Comparison of ENCODE assay signal across 13 mouse cellular contexts in the genomic region with DNA sequence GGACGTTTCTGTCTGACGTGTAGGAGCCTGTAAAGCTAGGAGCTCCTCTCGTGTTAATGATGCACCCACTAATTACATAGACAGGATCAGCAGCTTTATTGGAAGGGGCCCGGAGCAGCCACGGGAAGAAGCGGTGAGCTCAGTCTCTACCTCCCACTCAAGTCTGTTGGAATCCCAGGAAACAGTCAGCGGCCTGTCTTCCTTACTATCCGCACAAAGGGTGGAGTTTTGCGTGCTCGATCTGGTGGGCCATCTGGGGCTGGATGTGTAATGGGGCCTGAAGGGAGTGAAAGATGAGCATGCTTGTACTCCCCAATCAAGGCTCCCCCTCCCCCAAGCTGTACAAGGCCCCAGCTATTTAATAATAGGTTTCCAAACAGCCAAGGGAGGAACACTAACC. TPM values are rescaled to one million over a fixed set of nuclear protein-coding genes. Genes with fewer than 3 reads are reported as not detected.
DNase-seq lines count a peak whose midpoint lies in the region; ATAC-seq and TF ChIP-seq lines count a peak whose summit lies in the region.
"Had no signal": no experiment of that assay in that cellular context is flagged by ENCODE, and none has a peak within 500 bp of the region (broad histone marks: within the 10 kb centered on the region; RNA-seq: fewer than 3 reads in every experiment).

No protein-coding gene starts in this region.

- DNase-seq in kidney, postnatal 10 days, result no peak
- peak; percentile 43 for DNase-seq in embryonic facial prominence, embryonic 11.5 days (ENCODE audit: low spot score)
- DNase-seq in forebrain, postnatal 0 days, result peak; percentile 48
- DNase-seq in spleen, postnatal 10 days (ENCODE audit: low spot score in 2 of 2), result no peak
- DNase-seq in gastrocnemius, adult 2 months, result no peak
- DNase-seq in urinary bladder, adult 2 months (ENCODE audit: low spot score), result no peak
- DNase-seq: heart, adult 18-20 months; thymus, postnatal 14 days had no signal

- peak; percentile 76 for ATAC-seq in kidney, embryonic 15.5 days (replicated peaks; ENCODE audit: low FRiP score)
- ATAC-seq in embryonic facial prominence, embryonic 11.5 days (replicated peaks; ENCODE audit: insufficient number of reproducible peaks, low FRiP score, low TSS enrichment, low read depth), result no peak
- peak; percentile 63 for ATAC-seq in forebrain, postnatal 0 days

- no peak overlapping the region for H3K4me3 ChIP-seq in kidney, embryonic 15.5 days (replicated peaks)
- no peak overlapping the region for H3K4me3 ChIP-seq in embryonic facial prominence, embryonic 11.5 days (ENCODE audit: low read depth, low read length)
- no peak overlapping the region for H3K4me3 ChIP-seq in forebrain, postnatal 0 days (ENCODE audit: low read depth, low read length)
- no peak overlapping the region for H3K4me3 ChIP-seq in olfactory bulb, adult 2 months (ENCODE audit: insufficient read depth, low read depth, low read length)
- H3K4me3 ChIP-seq in gastrocnemius, adult 2 months, result no peak overlapping the region
- H3K4me3 ChIP-seq: erythroblast, embryonic 14.5 days; megakaryocyte, embryonic 14.5 days had no signal

- no peaks in the 10 kb centered on the region for H3K9me3 ChIP-seq in kidney, embryonic 15.5 days (replicated peaks)
- H3K9me3 ChIP-seq in embryonic facial prominence, embryonic 11.5 days (replicated peaks; ENCODE audit: control insufficient read depth, low read length), result no peaks in the 10 kb centered on the region
- no peaks in the 10 kb centered on the region for H3K9me3 ChIP-seq in forebrain, postnatal 0 days (ENCODE audit: low read length)

- peaks cover 52% of the 10 kb centered on the region for H3K4me1 ChIP-seq in kidney, embryonic 15.5 days
- no peaks in the 10 kb centered on the region for H3K4me1 ChIP-seq in embryonic facial prominence, embryonic 11.5 days (ENCODE audit: control insufficient read depth, insufficient read depth, low read length)
- H3K4me1 ChIP-seq in forebrain, postnatal 0 days (ENCODE audit: insufficient read depth), result 0 out of 2 replicates have a peak, but pooled peaks cover 8% of the 10 kb centered on the region
- H3K4me1 ChIP-seq in olfactory bulb, adult 2 months (ENCODE audit: control insufficient read depth, insufficient read depth, low read length), result peaks cover 31% of the 10 kb centered on the region

- 0 out of 2 replicates have a peak overlapping the region, but pooled peaks have one; percentile 1 for H3K4me2 ChIP-seq in kidney, embryonic 15.5 days
- no peak overlapping the region for H3K4me2 ChIP-seq in embryonic facial prominence, embryonic 11.5 days (ENCODE audit: low read depth, low read length)
- H3K4me2 ChIP-seq in forebrain, postnatal 0 days (ENCODE audit: low read depth), result no peak overlapping the region

- 22% methylated on average over 10 of the region's 10 CpGs for WGBS in kidney, embryonic 15.5 days
- 62% methylated on average over 10 of the region's 10 CpGs for WGBS in embryonic facial prominence, embryonic 11.5 days
- 29% methylated on average over 10 of the region's 10 CpGs for WGBS in forebrain, postnatal 0 days
- 27% methylated on average over 10 of the region's 10 CpGs for WGBS in olfactory bulb, adult 2 months

- H3K9ac ChIP-seq in kidney, embryonic 15.5 days, result no peak overlapping the region
- H3K9ac ChIP-seq in embryonic facial prominence, embryonic 11.5 days (replicated peaks; ENCODE audit: low read length), result no peak overlapping the region
- no peak overlapping the region for H3K9ac ChIP-seq in forebrain, postnatal 0 days
- H3K9ac ChIP-seq: liver, embryonic 14.5 days had no signal

- no peak for TF ChIP-seq POLR2A in olfactory bulb, adult 2 months (IDR thresholded peaks at IDR 0.05; ENCODE audit: insufficient read depth, low read depth, low read length)

- no peaks in the 10 kb centered on the region for H3K36me3 ChIP-seq in kidney, embryonic 15.5 days
- no peaks in the 10 kb centered on the region for H3K36me3 ChIP-seq in embryonic facial prominence, embryonic 11.5 days (replicated peaks; ENCODE audit: control insufficient read depth, insufficient read depth, low read depth, low read length)
- H3K36me3 ChIP-seq in forebrain, postnatal 0 days (ENCODE audit: insufficient read depth), result no peaks in the 10 kb centered on the region

- TF ChIP-seq CTCF in forebrain, postnatal 0 days (IDR thresholded peaks at IDR 0.05; ENCODE audit: low read depth), result no peak
- no peak for TF ChIP-seq CTCF in olfactory bulb, adult 2 months (IDR thresholded peaks at IDR 0.05; ENCODE audit: insufficient read depth, low read depth, low read length)
- TF ChIP-seq CTCF in gastrocnemius, adult 2 months (IDR thresholded peaks at IDR 0.05), result no peak

- no peaks in the 10 kb centered on the region for H3K27me3 ChIP-seq in kidney, embryonic 15.5 days
- H3K27me3 ChIP-seq in embryonic facial prominence, embryonic 11.5 days (ENCODE audit: control insufficient read depth, insufficient read depth, low read length), result no peaks in the 10 kb centered on the region
- H3K27me3 ChIP-seq in forebrain, postnatal 0 days (ENCODE audit: insufficient read depth, low read length), result no peaks in the 10 kb centered on the region

- peak overlapping the region; percentile 54 for H3K27ac ChIP-seq in kidney, embryonic 15.5 days
- no peak overlapping the region for H3K27ac ChIP-seq in embryonic facial prominence, embryonic 11.5 days (replicated peaks; ENCODE audit: low read depth, low read length)
- no peak overlapping the region; the same call in 1 of the 2 replicates for H3K27ac ChIP-seq in forebrain, postnatal 0 days (ENCODE audit: low read depth, low read length)
- peak overlapping the region; percentile 81 for H3K27ac ChIP-seq in olfactory bulb, adult 2 months (ENCODE audit: insufficient read depth, low read depth, low read length)
- H3K27ac ChIP-seq in gastrocnemius, adult 2 months, result no peak overlapping the region
- H3K27ac ChIP-seq: liver, embryonic 14.5 days had no signal

- intact Hi-C loops in gastrocnemius, adult 2 months (cut with DNase I), result no loop called here

RNA-seq across cellular contexts. Expression of gene Ctnnb1, which starts 44.3 kb away (rescaled TPM):
- 543 and 552 TPM in 2 replicates for polyA plus RNA-seq in kidney, embryonic 15.5 days (2015; fragmentation: Nextera tagmentation; extraction: Ambion mirVana)
- polyA plus RNA-seq in embryonic facial prominence, embryonic 11.5 days (2014; fragmentation: Nextera tagmentation; extraction: Ambion mirVana), result 933 and 966 TPM in 2 replicates
- total RNA-seq in forebrain, postnatal 0 days (2014; rRNA removed), result 839 and 1,100 TPM in 2 replicates
- 368 and 388 TPM in 2 replicates for polyA plus RNA-seq in forebrain, postnatal 0 days (2015; fragmentation: Nextera tagmentation; extraction: Ambion mirVana)
- 444 TPM in 1 of 2 replicates, not detected in the other for polyA plus RNA-seq in olfactory bulb, adult 2 months (2012; ENCODE audit: insufficient read depth, insufficient read length, low replicate concordance, missing spikeins)
- total RNA-seq in gastrocnemius, adult 2 months (2021), result 100 to 1,000 TPM; 213 to 241 TPM
- polyA plus RNA-seq in urinary bladder, adult 2 months (2012; rRNA removed), result 252 and 357 TPM in 2 replicates

Comparison
In these comparisons a context has a peak if more than half of its experiments do, and no peak if none do; other contexts are left out.
1. H3K27ac ChIP-seq: peak in kidney, embryonic 15.5 days (single experiment) and olfactory bulb, adult 2 months (single experiment); none in embryonic facial prominence, embryonic 11.5 days (single experiment), forebrain, postnatal 0 days (single experiment) and gastrocnemius, adult 2 months (single experiment).
2. DNase-seq: peak in embryonic facial prominence, embryonic 11.5 days (single experiment) and forebrain, postnatal 0 days (single experiment); none in kidney, postnatal 10 days (single experiment), spleen, postnatal 10 days (0 of 2), gastrocnemius, adult 2 months (single experiment) and urinary bladder, adult 2 months (single experiment).